Mouse (Mus musculus) CH12.LX (cell line): ENCODE results near the gene Rnf126. TPM values are rescaled to one million over a fixed set of nuclear protein-coding genes. Genes with fewer than 3 reads are reported as not detected.

Source experiments
- DNase-seq: peaks from one replicate; pipeline ENCODE4 v3.0.0-alpha.2; 2013; ENCODE audit errors: extremely low read depth
- H3K27ac ChIP-seq: 2 replicates; pipeline ENCODE4 v1.5.1; 2012; ENCODE audit warnings: low read depth, mild to moderate bottlenecking, control low read depth, moderate library complexity; ENCODE audit not compliant: insufficient read depth
- H3K27me3 ChIP-seq: replicated peaks from 2 replicates; pipeline ENCODE3; 2012; ENCODE audit warnings: inconsistent platforms
- H3K36me3 ChIP-seq, 2 experiments: replicated peaks in 1 of 2; 2 replicates each; pipeline versions ENCODE3 to v1.6.1; 2012; ENCODE audit warnings: inconsistent platforms in 1 of 2, low read length in 1 of 2, mild to moderate bottlenecking in 1 of 2, mixed read lengths in 1 of 2, moderate library complexity in 1 of 2; ENCODE audit not compliant: control insufficient read depth in 1 of 2, insufficient read depth in 1 of 2
- H3K4me1 ChIP-seq, 2 experiments: 2 replicates each; pipeline ENCODE4 v1.6.1; 2012; ENCODE audit warnings: inconsistent platforms in 1 of 2, moderate library complexity in 1 of 2; ENCODE audit not compliant: insufficient read depth in 2 of 2, control insufficient read depth in 1 of 2
- H3K4me2 ChIP-seq: 2 replicates; pipeline ENCODE4 v1.6.1; 2012; ENCODE audit warnings: low read depth, mild to moderate bottlenecking, control low read depth; ENCODE audit not compliant: poor library complexity, insufficient read depth, severe bottlenecking
- H3K4me3 ChIP-seq, 3 experiments: fragments of 150-350 bp in 1 of 3; sonication (generic) in 1 of 3; replicated peaks in 1 of 3; 2 replicates each; pipeline versions ENCODE3 to v1.5.1; 2011 to 2012; ENCODE audit warnings: low read depth in 2 of 3, low read length in 2 of 3, mild to moderate bottlenecking in 2 of 3, moderate library complexity in 2 of 3, control low read depth in 1 of 3, improper control_type of control experiment in 1 of 3, inconsistent platforms in 1 of 3, mixed read lengths in 1 of 3; ENCODE audit not compliant: poor library complexity in 1 of 3
- H3K79me2 ChIP-seq: replicated peaks from 2 replicates; pipeline ENCODE4 v1.6.1; 2012; ENCODE audit warnings: mild to moderate bottlenecking, moderate library complexity; ENCODE audit not compliant: control insufficient read depth, poor library complexity, insufficient read depth, severe bottlenecking; ENCODE audit errors: extremely low read depth
- H3K9ac ChIP-seq: 2 replicates; pipeline ENCODE4 v1.6.1; 2012; ENCODE audit warnings: low read depth, mild to moderate bottlenecking, control low read depth, moderate library complexity; ENCODE audit not compliant: insufficient read depth
- H3K9me3 ChIP-seq: replicated peaks from 2 replicates; pipeline ENCODE3; 2012; ENCODE audit warnings: low read length, inconsistent platforms, mixed read lengths
- BHLHE40 ChIP-seq: IDR thresholded peaks from 2 replicates; pipeline ENCODE4 v1.6.1; 2011; ENCODE audit warnings: mild to moderate bottlenecking, low read depth, low read length, improper control_type of control experiment
- CHD1 ChIP-seq: IDR thresholded peaks from 2 replicates; pipeline ENCODE4 v1.6.1; 2012; ENCODE audit warnings: low read depth, low read length, improper control_type of control experiment, inconsistent platforms
- CHD2 ChIP-seq: IDR thresholded peaks from 2 replicates; pipeline ENCODE4 v1.6.1; 2011; ENCODE audit warnings: low read length, improper control_type of control experiment
- CTCF ChIP-seq, 2 experiments: IDR thresholded peaks in 1 of 2; conservative IDR thresholded peaks in 1 of 2; 2 replicates each; pipeline ENCODE4 v1.5.1; 2011 to 2012; ENCODE audit warnings: low read depth in 2 of 2, low read length in 2 of 2, improper control_type of control experiment in 1 of 2, inconsistent platforms in 1 of 2, mild to moderate bottlenecking in 1 of 2, moderate library complexity in 1 of 2
- E2F4 ChIP-seq: IDR thresholded peaks from 2 replicates; pipeline ENCODE4 v1.6.1; 2011; ENCODE audit warnings: low read depth, low read length, improper control_type of control experiment; ENCODE audit not compliant: insufficient replicate concordance
- GABPA ChIP-seq: IDR thresholded peaks from 2 replicates; pipeline ENCODE4 v1.6.1; 2012; ENCODE audit warnings: low read depth, low read length, improper control_type of control experiment, inconsistent platforms; ENCODE audit not compliant: insufficient replicate concordance
- IRF4 ChIP-seq: IDR thresholded peaks from 2 replicates; pipeline ENCODE4 v1.6.1; 2014; ENCODE audit warnings: low read depth, mild to moderate bottlenecking, inconsistent platforms, low read length, improper control_type of control experiment
- RAD21 ChIP-seq: IDR thresholded peaks from 2 replicates; pipeline ENCODE4 v1.6.1; 2011; ENCODE audit warnings: low read depth, mild to moderate bottlenecking, low read length, improper control_type of control experiment, moderate library complexity
- dilution Hi-C: fragments of 300-500 bp; cut with MboI; formaldehyde crosslinking; loops from 2 replicates; pipeline ENCODE4 v1.14.3; 2020; ENCODE audit warnings: low sequenced_read_pairs; ENCODE audit not compliant: extremely low pct_unique_long_range_greater_than_20kb, extremely low pct_ligation_motif_present
- in situ Hi-C: fragments of 300-500 bp; cut with MboI; formaldehyde crosslinking; loops from 3 replicates; pipeline ENCODE4 v1.14.3; 2019; ENCODE audit warnings: low sequenced_read_pairs, low pct_ligation_motif_present, low pct_unique_long_range_greater_than_20kb, mixed read lengths
- polyA plus RNA-seq: library from polyadenylated mRNA; unstranded; fragments of >175 nt; gene quantifications from 2 replicates; pipeline ENCODE4 v1.2.1, GENCODE M21; 2012; ENCODE audit warnings: low read depth; ENCODE audit not compliant: insufficient read length
- total RNA-seq, 2 experiments: library from RNA; depleted of rRNA; stranded (reverse); fragments of 300-350 nt in 1 of 2; fragments of >200 nt in 1 of 2; gene quantifications; 2 replicates each; pipeline ENCODE4 v1.2.3; 2012 to 2014

Gene Rnf126
- total and polyA plus RNA-seq, 3 experiments = 32.4 to 112 (median 67.9) TPM

DNA sequence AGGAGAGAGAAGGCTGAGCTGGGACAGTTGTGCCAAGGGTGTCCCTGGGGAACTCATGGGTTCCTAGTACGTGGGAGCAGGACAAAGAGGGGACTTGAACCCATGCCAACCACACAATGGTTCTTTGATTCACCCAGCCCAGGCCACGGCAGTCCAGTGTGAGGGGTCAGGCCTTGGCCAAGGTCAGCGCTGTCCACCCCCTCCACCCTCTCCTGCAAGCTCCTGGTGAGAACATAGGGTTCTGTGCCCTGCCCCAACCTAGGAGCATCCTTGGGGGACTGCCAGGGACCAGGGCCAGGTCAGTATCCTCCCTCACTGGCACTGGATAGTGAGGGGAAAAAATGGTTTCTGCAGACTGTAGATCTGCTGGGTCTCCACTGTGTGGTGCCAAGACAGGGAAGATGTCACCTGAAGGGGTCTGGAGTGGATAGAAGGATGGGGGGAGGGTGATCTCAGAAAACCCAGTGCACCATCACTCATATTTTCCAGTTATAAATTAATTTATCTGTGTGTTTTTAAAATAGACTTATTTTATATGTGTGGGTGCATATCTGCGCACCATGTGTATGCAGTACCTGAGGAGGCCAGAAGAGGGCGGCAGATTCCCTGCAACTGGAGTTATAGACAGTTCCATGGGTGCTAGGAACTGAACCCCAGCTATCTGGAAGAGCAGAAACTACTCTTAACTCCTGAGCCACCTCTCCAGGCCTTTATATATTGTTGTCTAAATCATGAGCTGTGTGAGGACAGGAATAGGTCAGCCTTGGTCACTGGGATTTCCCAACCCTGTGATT, 7.9 kb upstream of the Rnf126 start:
- in situ Hi-C loops (no loop called here), dilution Hi-C loops (no loop called here)
- H3K9ac ChIP-seq = no peak overlapping the region
- H3K4me1 ChIP-seq = peaks cover 3 to 11% of the 10 kb centered on the region in 2 experiments; a peak in 3 of 4 replicates
- no peak overlapping the region for H3K4me2 ChIP-seq
- peaks cover 20% of the 10 kb centered on the region for H3K9me3 ChIP-seq
- no peaks in the 10 kb centered on the region for H3K79me2 ChIP-seq
- H3K36me3 ChIP-seq = no peaks in the 10 kb centered on the region
- no peak overlapping the region for H3K27ac ChIP-seq
- H3K4me3 ChIP-seq = no peak overlapping the region
- DNase-seq = no peak
- peaks cover 47% of the 10 kb centered on the region for H3K27me3 ChIP-seq
- peak; percentile 33 to 50; a peak in 3 of 4 replicates for TF ChIP-seq CTCF (conservative IDR thresholded peaks at IDR 0.05 in 1 of 2, IDR thresholded peaks at IDR 0.05 in 1 of 2; ENCODE audit: low read depth in 2 of 2, low read length in 2 of 2)
- no peak for TF ChIP-seq CHD2

DNA sequence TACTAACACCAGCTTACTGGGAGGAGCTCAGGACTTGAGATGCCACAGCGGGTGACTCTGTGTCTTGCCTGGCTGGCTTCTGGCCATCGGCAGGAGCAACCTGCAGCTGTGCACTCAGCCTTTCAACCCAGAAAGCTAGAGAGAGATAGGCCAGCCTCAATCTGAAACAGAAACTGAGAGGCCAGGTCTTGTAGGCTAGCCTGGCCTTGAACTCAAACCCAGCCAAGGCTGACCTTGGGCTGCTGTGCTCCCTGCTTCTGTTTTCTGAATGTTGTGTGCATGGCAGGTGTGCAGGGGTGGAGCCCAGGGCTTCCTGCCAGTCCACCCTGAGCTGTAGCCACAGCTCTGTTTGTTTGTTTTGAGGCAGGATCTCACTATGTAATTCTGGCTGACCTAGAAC, 6.5 kb upstream of the Rnf126 start:
- Histone ChIP-seq H3K79me2 (no peaks in the 10 kb centered on the region), H3K4me2 (no peak overlapping the region), H3K4me1 (peaks cover 3 to 7% of the 10 kb centered on the region in 2 experiments; a peak in 3 of 4 replicates), H3K27ac (no peak overlapping the region), H3K4me3 (no peak overlapping the region), H3K36me3 (no peaks in the 10 kb centered on the region), H3K9ac (no peak overlapping the region), H3K9me3 (peaks cover 20% of the 10 kb centered on the region), H3K27me3 (peaks cover 32% of the 10 kb centered on the region)
- in situ Hi-C loops = no loop called here
- DNase-seq = no peak
- dilution Hi-C loops = no loop called here
- TF ChIP-seq IRF4 = peak; percentile 65; the same call in 1 of the 2 replicates
- no peak for TF ChIP-seq BHLHE40

DNA sequence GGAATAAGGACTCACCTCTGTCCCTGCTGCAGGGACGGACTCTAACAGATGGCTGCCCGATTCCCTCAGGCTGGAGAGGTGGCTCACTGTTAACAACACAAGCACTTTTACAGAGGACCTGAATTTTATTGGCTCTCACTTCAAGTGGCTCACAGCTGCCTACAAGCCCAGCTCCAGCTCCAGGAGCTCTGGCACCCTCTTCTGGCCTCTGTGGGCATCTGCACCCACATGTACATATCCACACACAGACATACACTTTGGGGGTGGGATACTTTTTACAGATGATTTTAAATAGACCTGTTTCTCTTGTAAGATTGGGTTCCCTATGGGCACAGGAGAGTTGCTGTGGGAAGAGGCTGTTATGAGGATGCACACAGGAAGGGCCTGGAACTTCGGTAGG, 5.6 kb upstream of the Rnf126 start:
- no peak for TF ChIP-seq GABPA
- peak in 1 of 2 experiments; percentile 35; a peak in 2 of 4 replicates for TF ChIP-seq CTCF (conservative IDR thresholded peaks at IDR 0.05 in 1 of 2, IDR thresholded peaks at IDR 0.05 in 1 of 2; ENCODE audit: low read depth in 2 of 2, low read length in 2 of 2)
- TF ChIP-seq CHD1 = no peak
- TF ChIP-seq RAD21 = no peak; the same call in 1 of the 2 replicates
- no peak for TF ChIP-seq E2F4
- Histone ChIP-seq H3K27me3 (peaks cover 24% of the 10 kb centered on the region), H3K79me2 (no peaks in the 10 kb centered on the region), H3K4me3 (no peak overlapping the region), H3K27ac (no peak overlapping the region), H3K4me1 (peaks cover 7 to 16% of the 10 kb centered on the region in 2 experiments), H3K36me3 (no peaks in the 10 kb centered on the region), H3K4me2 (no peak overlapping the region), H3K9me3 (peaks cover 20% of the 10 kb centered on the region), H3K9ac (no peak overlapping the region)
- dilution Hi-C loops (no loop called here), in situ Hi-C loops (no loop called here)
- DNase-seq = no peak
